ENCODE assay signal across 33 mouse cellular contexts in genomic region chr2:174128926-174129325, GRCm38 (mm10).
"Had no signal": no experiment of that assay in that cellular context is flagged by ENCODE, and none has a peak within 500 bp of the region (broad histone marks: within the 10 kb centered on the region; RNA-seq: fewer than 3 reads in every experiment).

No protein-coding gene starts in this region.

- DNase-seq: heart, postnatal 10 days; heart, postnatal 14 days; heart, postnatal 36 days; kidney, adult 11 months; kidney, adult 18-20 months; kidney, adult 2 months; kidney, adult 8-10 months; kidney, adult 9 months; kidney, postnatal 10 days; kidney, postnatal 14 days; kidney, postnatal 25 days; kidney, postnatal 36 days; kidney, postnatal 4 days; layer of hippocampus, adult 9-11 months; layer of hippocampus, postnatal 36 days had no signal

- H3K9me3 ChIP-seq: hindbrain, embryonic 13.5 days; hindbrain, embryonic 15.5 days; intestine, embryonic 15.5 days had no signal

- H3K9ac ChIP-seq: heart, embryonic 12.5 days; heart, embryonic 13.5 days; heart, embryonic 15.5 days; hindbrain, embryonic 12.5 days; hindbrain, embryonic 13.5 days; hindbrain, embryonic 14.5 days; hindbrain, embryonic 15.5 days; intestine, embryonic 15.5 days; kidney, embryonic 15.5 days had no signal

- H3K27ac ChIP-seq: heart, embryonic 13.5 days; heart, embryonic 15.5 days; hindbrain, embryonic 10.5 days; hindbrain, embryonic 12.5 days; hindbrain, embryonic 13.5 days; hindbrain, embryonic 14.5 days; hindbrain, embryonic 15.5 days; hindbrain, postnatal 0 days; intestine, embryonic 15.5 days; kidney, embryonic 15.5 days; kidney, postnatal 0 days; layer of hippocampus, adult 2 months had no signal

- H3K4me3 ChIP-seq: heart, embryonic 12.5 days; heart, embryonic 13.5 days; heart, embryonic 15.5 days; hindbrain, embryonic 10.5 days; hindbrain, embryonic 12.5 days; hindbrain, embryonic 13.5 days; hindbrain, embryonic 15.5 days; intestine, embryonic 15.5 days; kidney, embryonic 15.5 days; layer of hippocampus, adult 2 months had no signal

- H3K4me2 ChIP-seq: heart, embryonic 11.5 days; heart, embryonic 12.5 days; heart, embryonic 13.5 days; heart, embryonic 15.5 days; hindbrain, embryonic 12.5 days; hindbrain, embryonic 13.5 days; hindbrain, embryonic 14.5 days; hindbrain, embryonic 15.5 days; intestine, embryonic 15.5 days; kidney, embryonic 15.5 days had no signal

- H3K27me3 ChIP-seq: heart, embryonic 13.5 days; heart, embryonic 15.5 days; hindbrain, embryonic 12.5 days; hindbrain, embryonic 13.5 days; hindbrain, embryonic 15.5 days; intestine, embryonic 15.5 days had no signal

- ATAC-seq: hindbrain, embryonic 16.5 days; hindbrain, postnatal 0 days; inflammation-experienced regulatory T-cells, adult 6 months; intestine, embryonic 15.5 days; intestine, embryonic 16.5 days; intestine, postnatal 0 days had no signal
